Mouse (Mus musculus): ENCODE results near the gene Slc20a1.

DNA sequence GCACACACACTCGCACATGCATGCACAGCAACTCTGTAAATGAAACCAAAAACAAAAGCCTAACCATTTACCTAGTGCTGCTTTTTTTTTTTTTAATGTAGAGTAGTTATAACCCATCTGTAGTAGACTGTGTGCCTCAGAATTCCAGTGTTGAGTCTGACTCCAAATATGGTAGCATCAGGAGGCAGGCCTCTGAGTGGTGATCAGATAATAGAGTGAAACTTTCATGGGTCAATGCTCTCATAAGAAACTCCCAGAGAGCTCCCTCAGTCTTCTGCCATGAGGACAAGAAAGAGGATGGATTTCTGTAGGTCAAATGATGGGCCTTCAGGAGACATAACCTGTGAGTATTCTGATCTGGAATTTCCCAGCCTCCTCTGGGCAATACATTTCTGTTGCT is 16.2 kb upstream of the Slc20a1 start:
- TF ChIP-seq CTCF (IDR thresholded peaks at IDR 0.05; ENCODE audit: low read depth) (no peak), EP300 (optimal IDR thresholded peaks at IDR 0.05) (no peak)
